In genomic region chr3:139000071-139000867, GRCm38 (mm10) we compare ENCODE assay signal across 30 mouse cellular contexts.
DNase-seq lines count a peak whose midpoint lies in the region; ATAC-seq and TF ChIP-seq lines count a peak whose summit lies in the region.
"Had no signal": no experiment of that assay in that cellular context is flagged by ENCODE, and none has a peak within 500 bp of the region (broad histone marks: within the 10 kb centered on the region; RNA-seq: fewer than 3 reads in every experiment).

No protein-coding gene starts in this region.

- no peaks in the 10 kb centered on the region for H3K36me3 ChIP-seq in midbrain, embryonic 14.5 days (ENCODE audit: control insufficient read depth, insufficient read depth, low read length)
- peaks cover 34% of the 10 kb centered on the region for H3K36me3 ChIP-seq in midbrain, embryonic 10.5 days
- peaks cover 2% of the 10 kb centered on the region for H3K36me3 ChIP-seq in splenic B cell, adult 2 months (ENCODE audit: control insufficient read depth, insufficient read depth, low read length, poor library complexity, severe bottlenecking)
- H3K36me3 ChIP-seq: stomach, embryonic 15.5 days had no signal

- H3K27me3 ChIP-seq in midbrain, embryonic 14.5 days (ENCODE audit: control insufficient read depth, insufficient read depth, low read length) = no peaks in the 10 kb centered on the region
- H3K27me3 ChIP-seq in midbrain, embryonic 10.5 days (ENCODE audit: low read depth, poor library complexity, severe bottlenecking) = no peaks in the 10 kb centered on the region
- H3K27me3 ChIP-seq in splenic B cell, adult 2 months (ENCODE audit: control insufficient read depth, insufficient read depth, low read length, poor library complexity, severe bottlenecking) = no peaks in the 10 kb centered on the region
- H3K27me3 ChIP-seq: embryonic facial prominence, embryonic 15.5 days; forebrain, embryonic 12.5 days; heart, embryonic 13.5 days; kidney, embryonic 15.5 days; limb, embryonic 15.5 days; liver, embryonic 13.5 days; neural tube, embryonic 13.5 days; stomach, embryonic 15.5 days had no signal

- no peak overlapping the region for H3K9ac ChIP-seq in midbrain, embryonic 14.5 days (replicated peaks; ENCODE audit: low read length)
- H3K9ac ChIP-seq: embryonic facial prominence, embryonic 15.5 days; forebrain, embryonic 12.5 days; forebrain, postnatal 0 days; heart, embryonic 13.5 days; kidney, embryonic 15.5 days; limb, embryonic 15.5 days; liver, embryonic 13.5 days; neural tube, embryonic 13.5 days; stomach, embryonic 15.5 days had no signal

- 78% methylated on average over 9 of the region's 9 CpGs for WGBS in midbrain, embryonic 14.5 days
- WGBS in midbrain, embryonic 10.5 days = 95% methylated on average over 9 of the region's 9 CpGs

- H3K9me3 ChIP-seq in midbrain, embryonic 14.5 days (ENCODE audit: control insufficient read depth, low read length) = no peaks in the 10 kb centered on the region
- no peaks in the 10 kb centered on the region for H3K9me3 ChIP-seq in midbrain, embryonic 10.5 days (replicated peaks)
- H3K9me3 ChIP-seq: embryonic facial prominence, embryonic 15.5 days; heart, embryonic 13.5 days; kidney, embryonic 15.5 days; limb, embryonic 10.5 days; limb, embryonic 15.5 days; liver, embryonic 13.5 days; neural tube, embryonic 13.5 days; stomach, embryonic 15.5 days had no signal

- no peaks in the 10 kb centered on the region for H3K4me1 ChIP-seq in midbrain, embryonic 14.5 days (ENCODE audit: control insufficient read depth, insufficient read depth, low read length)
- no peaks in the 10 kb centered on the region for H3K4me1 ChIP-seq in midbrain, embryonic 10.5 days
- H3K4me1 ChIP-seq: embryonic facial prominence, embryonic 15.5 days; kidney, embryonic 15.5 days; limb, embryonic 15.5 days; liver, embryonic 13.5 days; neural tube, embryonic 13.5 days; stomach, embryonic 15.5 days had no signal

- H3K4me2 ChIP-seq in midbrain, embryonic 14.5 days (ENCODE audit: low read length) = no peak overlapping the region
- H3K4me2 ChIP-seq: embryonic facial prominence, embryonic 15.5 days; forebrain, embryonic 12.5 days; heart, embryonic 13.5 days; kidney, embryonic 15.5 days; limb, embryonic 15.5 days; liver, embryonic 13.5 days; neural tube, embryonic 13.5 days; stomach, embryonic 15.5 days had no signal

- peak overlapping the region; percentile 38; the same call in 1 of the 2 replicates for H3K27ac ChIP-seq in midbrain, embryonic 14.5 days (replicated peaks; ENCODE audit: low read depth, low read length)
- H3K27ac ChIP-seq in midbrain, embryonic 10.5 days (replicated peaks) = no peak overlapping the region
- H3K27ac ChIP-seq in layer of hippocampus, adult 2 months = no peak overlapping the region
- H3K27ac ChIP-seq: embryonic facial prominence, embryonic 10.5 days; embryonic facial prominence, embryonic 15.5 days; forebrain, embryonic 12.5 days; heart, embryonic 13.5 days; kidney, embryonic 15.5 days; limb, embryonic 10.5 days; limb, embryonic 15.5 days; liver, embryonic 13.5 days; macrophage; neural tube, embryonic 13.5 days; stomach, embryonic 15.5 days had no signal

- no peak for ATAC-seq in midbrain, embryonic 14.5 days (ENCODE audit: low FRiP score, low TSS enrichment)
- peak; percentile 93 for ATAC-seq in CD4-positive, CD25-positive, alpha-beta regulatory T cell, adult 4 months
- ATAC-seq in inflammation-experienced regulatory T-cells, adult 6 months = peak; percentile 92
- ATAC-seq: forebrain, postnatal 0 days; lung, postnatal 0 days had no signal

- no peak for DNase-seq in midbrain, embryonic 14.5 days
- no peak for DNase-seq in midbrain, embryonic 10.5 days (ENCODE audit: low spot score)
- DNase-seq in splenic B cell, adult 2 months (ENCODE audit: low read depth, low spot score) = peak; percentile 11
- no peak for DNase-seq in layer of hippocampus, adult 2 months (ENCODE audit: low spot score in 2 of 2)
- no peak for DNase-seq in left cerebral cortex, adult 11 months (ENCODE audit: low spot score)
- DNase-seq: adrenal gland, adult 2 months; cerebellum, adult 8-10 months; cerebellum, postnatal 25 days; forebrain, postnatal 0 days; heart, postnatal 10 days; kidney, adult 18-20 months; kidney, postnatal 25 days; liver, embryonic 13.5 days; lung, adult 18-20 months; right cerebral cortex, postnatal 14 days; thymus, postnatal 14 days had no signal

- no peak overlapping the region for H3K4me3 ChIP-seq in midbrain, embryonic 14.5 days (replicated peaks; ENCODE audit: low read depth, low read length)
- H3K4me3 ChIP-seq in midbrain, embryonic 10.5 days = no peak overlapping the region
- no peak overlapping the region for H3K4me3 ChIP-seq in layer of hippocampus, adult 2 months
- H3K4me3 ChIP-seq: embryonic facial prominence, embryonic 10.5 days; embryonic facial prominence, embryonic 15.5 days; forebrain, embryonic 12.5 days; heart, embryonic 13.5 days; kidney, embryonic 15.5 days; limb, embryonic 10.5 days; limb, embryonic 15.5 days; liver, embryonic 13.5 days; myocyte; neural tube, embryonic 13.5 days; stomach, embryonic 15.5 days had no signal

- TF ChIP-seq CTCF in layer of hippocampus, adult 2 months (conservative IDR thresholded peaks at IDR 0.05) = no peak
